Mouse (Mus musculus) intestine, embryonic 14.5 days (tissue): ENCODE measurements around the gene Doc2g. TPM values are rescaled to one million over a fixed set of nuclear protein-coding genes. Genes with fewer than 3 reads are reported as not detected.

ENCODE experiments used
- ATAC-seq: fragments of 200-750 bp; cut with Nextera tagmentation; replicated peaks from 2 replicates; pipeline ENCODE4 v1.8.0; 2017; ENCODE audit warnings: low read depth, moderate number of reproducible peaks, moderate TSS enrichment, moderate library complexity; ENCODE audit not compliant: low FRiP score, low TSS enrichment
- DNase-seq: peaks from one replicate; pipeline ENCODE4 v3.0.0-alpha.2; 2018; ENCODE audit warnings: low spot score
- H3K27ac ChIP-seq: fragments of 300-500 bp; sonication (generic); 2 replicates; pipeline ENCODE4 v1.5.1; 2014; ENCODE audit warnings: low read depth, mild to moderate bottlenecking, control low read depth
- H3K27me3 ChIP-seq: fragments of 300-500 bp; sonication (generic); replicated peaks from 2 replicates; pipeline ENCODE4 v1.6.1; 2014; ENCODE audit warnings: low read length, control low read depth; ENCODE audit not compliant: control insufficient read depth, insufficient read depth
- H3K36me3 ChIP-seq: fragments of 300-500 bp; sonication (generic); 2 replicates; pipeline ENCODE4 v1.6.1; 2014; ENCODE audit warnings: low read length, control low read depth; ENCODE audit not compliant: control insufficient read depth, insufficient read depth
- H3K4me1 ChIP-seq: fragments of 300-500 bp; sonication (generic); replicated peaks from 2 replicates; pipeline ENCODE4 v1.6.1; 2014; ENCODE audit warnings: low read length, control low read depth, mixed read lengths; ENCODE audit not compliant: control insufficient read depth, insufficient read depth
- H3K4me2 ChIP-seq: fragments of 300-500 bp; sonication (generic); 2 replicates; pipeline ENCODE4 v1.6.1; 2014; ENCODE audit warnings: low read length
- H3K4me3 ChIP-seq: fragments of 300-500 bp; sonication (generic); 2 replicates; pipeline ENCODE4 v1.5.1; 2014; ENCODE audit warnings: low read depth, low read length, control low read depth, mixed read lengths
- H3K9ac ChIP-seq: fragments of 300-500 bp; sonication (generic); 2 replicates; pipeline ENCODE4 v1.6.1; 2014; ENCODE audit warnings: mild to moderate bottlenecking, low read length
- H3K9me3 ChIP-seq: fragments of 300-500 bp; sonication (generic); 2 replicates; pipeline ENCODE4 v1.6.1; 2016; ENCODE audit warnings: low read length, control low read depth; ENCODE audit not compliant: control insufficient read depth
- WGBS: fragments of 180-500 bp; shearing (Covaris S2); extraction: QIAGEN DNeasy Blood & Tissue Kit; methylation state at CpG from one replicate; pipeline ENCODE4 v1.1.7; 2014; 5-methylcytosine and 5-hydroxymethylcytosine counted together
- polyA plus RNA-seq: library from polyadenylated mRNA; unstranded; fragments of >200 nt; fragmentation: Nextera tagmentation; extraction: Ambion mirVana; gene quantifications from 2 replicates; pipeline ENCODE4 v1.2.1, GENCODE M21; 2014

Gene Doc2g
- polyA plus RNA-seq, 1 experiment from 2014 or later: 3.9 TPM

DNA sequence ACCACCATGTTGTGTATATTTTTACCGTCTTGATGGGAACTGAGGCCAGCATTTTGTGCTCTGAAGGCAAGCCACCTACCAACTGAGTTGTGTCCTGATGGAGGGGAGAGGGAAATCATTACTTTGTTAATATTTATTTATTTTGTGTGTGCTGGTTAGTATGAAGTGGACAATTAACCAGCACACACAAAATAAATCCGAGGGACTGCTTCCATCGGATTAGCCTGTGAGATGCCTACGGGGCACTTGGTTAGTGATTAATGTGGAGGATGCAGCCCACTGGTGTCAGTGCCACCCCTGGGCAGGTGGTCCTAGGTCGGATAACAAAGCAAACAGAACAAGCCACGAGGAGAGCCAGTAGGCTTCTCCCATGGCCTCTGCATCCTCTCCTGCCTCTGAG lies 8.2 kb upstream of the Doc2g start:
- Histone ChIP-seq H3K4me2 (no peak overlapping the region), H3K9me3 (no peaks in the 10 kb centered on the region), H3K4me3 (no peak overlapping the region), H3K4me1 (peaks cover 5% of the 10 kb centered on the region; the same call in 1 of the 2 replicates), H3K9ac (no peak overlapping the region), H3K27ac (no peak overlapping the region), H3K27me3 (no peaks in the 10 kb centered on the region), H3K36me3 (no peaks in the 10 kb centered on the region)
- DNase-seq: no peak
- 68% methylated on average over 6 of the region's 6 CpGs for WGBS
- ATAC-seq: no peak

GRCm38 (mm10) chr19:3995505-3995904 lies 7.6 kb upstream of the Doc2g start:
- 66% methylated on average over 3 of the region's 3 CpGs for WGBS
- no peak for DNase-seq
- H3K36me3 ChIP-seq: no peaks in the 10 kb centered on the region
- no peak for ATAC-seq
- H3K4me3 ChIP-seq: no peak overlapping the region
- no peak overlapping the region for H3K9ac ChIP-seq
- no peaks in the 10 kb centered on the region for H3K9me3 ChIP-seq
- H3K27ac ChIP-seq: no peak overlapping the region
- H3K4me1 ChIP-seq: peaks cover 5% of the 10 kb centered on the region; the same call in 1 of the 2 replicates
- H3K4me2 ChIP-seq: no peak overlapping the region
- no peaks in the 10 kb centered on the region for H3K27me3 ChIP-seq

DNA sequence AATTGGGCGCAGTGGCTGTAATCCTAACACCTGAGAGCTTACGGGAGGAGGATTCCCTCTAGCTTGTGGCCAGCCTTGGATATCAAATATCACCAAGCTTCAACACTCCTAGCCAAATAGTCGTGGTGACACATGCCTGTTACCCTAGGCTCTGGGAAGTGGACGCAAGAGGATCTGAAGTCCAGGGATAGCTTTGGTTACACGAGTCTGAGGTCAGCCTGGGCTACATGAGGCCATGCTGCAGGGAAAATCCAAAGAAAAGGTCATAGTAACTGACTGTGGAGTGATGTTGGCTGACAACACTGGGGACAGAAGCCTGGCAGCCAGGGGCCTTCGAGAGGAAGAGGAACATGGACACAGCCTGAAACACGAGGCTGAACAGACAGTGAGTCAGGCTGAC lies 7.0 kb upstream of the Doc2g start:
- H3K27ac ChIP-seq: no peak overlapping the region
- H3K9me3 ChIP-seq: no peaks in the 10 kb centered on the region
- ATAC-seq: no peak
- no peak for DNase-seq
- H3K4me2 ChIP-seq: no peak overlapping the region
- H3K9ac ChIP-seq: no peak overlapping the region
- H3K27me3 ChIP-seq: no peaks in the 10 kb centered on the region
- WGBS: 75% methylated on average over 7 of the region's 7 CpGs
- no peaks in the 10 kb centered on the region for H3K36me3 ChIP-seq
- peaks cover 9% of the 10 kb centered on the region for H3K4me1 ChIP-seq
- H3K4me3 ChIP-seq: no peak overlapping the region

DNA sequence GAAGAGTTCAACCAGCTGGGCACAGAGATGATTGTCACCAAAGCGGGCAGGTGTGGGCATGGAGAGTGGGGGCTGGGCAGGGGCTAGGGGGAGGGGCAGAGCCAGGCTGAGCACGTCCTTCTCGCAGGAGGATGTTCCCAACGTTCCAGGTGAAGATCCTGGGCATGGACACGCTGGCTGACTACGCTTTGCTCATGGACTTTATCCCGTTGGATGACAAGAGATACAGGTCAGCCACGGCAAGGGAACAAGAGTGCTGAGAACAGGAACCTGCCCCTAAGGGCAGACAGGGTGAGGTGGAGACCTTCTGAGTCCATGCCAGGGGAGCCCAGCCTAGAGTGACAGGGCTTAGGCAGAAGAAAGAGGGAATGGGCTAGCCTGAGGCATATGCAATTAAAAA lies 6.4 kb upstream of the Doc2g start:
- Histone ChIP-seq H3K36me3 (no peaks in the 10 kb centered on the region), H3K4me1 (peaks cover 15% of the 10 kb centered on the region), H3K4me2 (no peak overlapping the region), H3K9me3 (no peaks in the 10 kb centered on the region), H3K27me3 (no peaks in the 10 kb centered on the region), H3K4me3 (no peak overlapping the region), H3K9ac (no peak overlapping the region), H3K27ac (no peak overlapping the region)
- no peak for ATAC-seq
- DNase-seq: no peak
- WGBS: 82% methylated on average over 8 of the region's 8 CpGs

DNA sequence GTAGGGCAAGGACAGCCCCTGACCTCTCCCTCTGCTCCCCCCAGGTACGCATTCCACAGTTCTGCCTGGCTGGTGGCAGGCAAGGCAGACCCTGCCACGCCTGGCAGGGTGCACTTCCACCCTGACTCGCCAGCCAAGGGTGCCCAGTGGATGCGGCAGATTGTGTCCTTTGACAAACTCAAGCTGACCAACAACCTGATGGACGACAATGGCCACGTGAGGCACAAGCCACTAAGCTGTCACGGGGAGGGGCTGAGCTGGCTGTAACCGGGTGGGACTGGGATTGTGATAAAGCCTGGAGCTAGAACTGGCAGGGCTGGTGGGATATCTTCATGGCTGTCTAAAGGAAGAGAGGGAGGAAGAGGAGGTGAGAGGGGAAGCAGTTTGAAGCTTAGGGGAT lies 5.9 kb upstream of the Doc2g start:
- no peak overlapping the region for H3K4me3 ChIP-seq
- no peaks in the 10 kb centered on the region for H3K27me3 ChIP-seq
- no peak overlapping the region for H3K4me2 ChIP-seq
- no peaks in the 10 kb centered on the region for H3K9me3 ChIP-seq
- DNase-seq (no peak), ATAC-seq (no peak)
- H3K36me3 ChIP-seq: no peaks in the 10 kb centered on the region
- no peak overlapping the region for H3K9ac ChIP-seq
- no peak overlapping the region for H3K27ac ChIP-seq
- peaks cover 16% of the 10 kb centered on the region for H3K4me1 ChIP-seq
- WGBS: 47% methylated on average over 8 of the region's 8 CpGs

GRCm38 (mm10) chr19:3998335-3998734 lies 4.8 kb upstream of the Doc2g start:
- no peak overlapping the region for H3K4me2 ChIP-seq
- 77% methylated on average over 8 of the region's 8 CpGs for WGBS
- no peak for ATAC-seq
- no peak overlapping the region for H3K4me3 ChIP-seq
- DNase-seq: no peak
- no peak overlapping the region for H3K9ac ChIP-seq
- H3K36me3 ChIP-seq: no peaks in the 10 kb centered on the region
- H3K4me1 ChIP-seq: peaks cover 16% of the 10 kb centered on the region
- H3K9me3 ChIP-seq: no peaks in the 10 kb centered on the region
- H3K27me3 ChIP-seq: no peaks in the 10 kb centered on the region
- H3K27ac ChIP-seq: no peak overlapping the region

- no peaks in the 10 kb centered on the region for H3K27me3 ChIP-seq
- no peaks in the 10 kb centered on the region for H3K9me3 ChIP-seq
- H3K27ac ChIP-seq: no peak overlapping the region; the same call in 1 of the 2 replicates
- no peak for ATAC-seq
- H3K36me3 ChIP-seq: no peaks in the 10 kb centered on the region
- peak overlapping the region; percentile 39 for H3K9ac ChIP-seq
- H3K4me2 ChIP-seq: peak overlapping the region; percentile 87
- 83% methylated on average over 9 of the region's 9 CpGs for WGBS
- H3K4me1 ChIP-seq: peaks cover 16% of the 10 kb centered on the region
- peak overlapping the region; percentile 59 for H3K4me3 ChIP-seq
- DNase-seq: no peak
Measured at GRCm38 (mm10) chr19:3999121-3999730, 3.9 kb upstream of the Doc2g start.

- H3K4me3 ChIP-seq: peak within 1 kb of the TSS; percentile 59
- peaks cover 16% of the 10 kb centered on the region for H3K4me1 ChIP-seq
- DNase-seq: peak; percentile 99
- peak within 1 kb of the TSS; percentile 64 for H3K9ac ChIP-seq
- no peaks in the 10 kb centered on the region for H3K9me3 ChIP-seq
- peak within 1 kb of the TSS; percentile 97 for H3K27ac ChIP-seq
- H3K4me2 ChIP-seq: peak within 1 kb of the TSS; percentile 87
- no peaks in the 10 kb centered on the region for H3K27me3 ChIP-seq
- peaks cover 2% of the 10 kb centered on the region; the same call in 1 of the 2 replicates for H3K36me3 ChIP-seq
- under 1% methylated on average over 64 of the region's 64 CpGs for WGBS
- peak; percentile 89 for ATAC-seq
Measured at GRCm38 (mm10) chr19:4000119-4000900, 2.8 kb upstream of the Doc2g start, which contains the start of the genes Nudt8 and Gm49405. Nudt8 (plus strand) TSS chr19:4000580. Gm49405 (plus strand) TSS chr19:4000626.
